Mouse (Mus musculus) erythroblast, embryonic 14.5 days (primary cell): ENCODE results near the gene Prep.

Experiments used
- GATA1 ChIP-seq: IDR thresholded peaks from 2 replicates; pipeline ENCODE4 v1.6.1; 2012; ENCODE audit warnings: low read length, inconsistent platforms, mixed read lengths
- TAL1 ChIP-seq: IDR thresholded peaks from 3 replicates; pipeline ENCODE4 v1.6.1; 2012; ENCODE audit warnings: low read length, inconsistent platforms, mixed read lengths

- TF ChIP-seq GATA1: no peak
- TF ChIP-seq TAL1: no peak
Measured at GRCm38 (mm10) chr10:45216676-45217075, 149.7 kb downstream of the Prep start.
